Comparison of ENCODE assay signal across 8 mouse cellular contexts in genomic region chr2:167318981-167319380, GRCm38 (mm10). TPM values are rescaled to one million over a fixed set of nuclear protein-coding genes. Genes with fewer than 3 reads are reported as not detected.
DNase-seq lines count a peak whose midpoint lies in the region; ATAC-seq and TF ChIP-seq lines count a peak whose summit lies in the region.

No protein-coding gene starts in this region.

- no peak overlapping the region for H3K27ac ChIP-seq in liver, embryonic 14.5 days
- H3K27ac ChIP-seq in small intestine, adult 2 months (ENCODE audit: insufficient read depth, low read depth, low read length) = peak overlapping the region; percentile 23; the same call in 1 of the 2 replicates
- H3K27ac ChIP-seq in forebrain, embryonic 10.5 days = no peak overlapping the region

- peak; percentile 45 for ATAC-seq in liver, embryonic 14.5 days (ENCODE audit: insufficient read depth)

- TF ChIP-seq POLR2A in small intestine, adult 2 months (IDR thresholded peaks at IDR 0.05; ENCODE audit: low read depth, low read length) = no peak

- no peaks in the 10 kb centered on the region for H3K27me3 ChIP-seq in liver, embryonic 14.5 days (ENCODE audit: control insufficient read depth, insufficient read depth, low read length)
- H3K27me3 ChIP-seq in small intestine, adult 2 months (ENCODE audit: control insufficient read depth, insufficient read depth, low read length) = no peaks in the 10 kb centered on the region
- H3K27me3 ChIP-seq in forebrain, embryonic 10.5 days (ENCODE audit: poor library complexity, severe bottlenecking) = no peaks in the 10 kb centered on the region

- 9% methylated on average over 5 of the region's 5 CpGs for WGBS in liver, embryonic 14.5 days (ENCODE audit: insufficient replicate concordance)
- WGBS in small intestine, adult 2 months = 24% methylated on average over 5 of the region's 5 CpGs
- WGBS in forebrain, embryonic 10.5 days = 63% methylated on average over 5 of the region's 5 CpGs

- no peak overlapping the region for H3K4me2 ChIP-seq in liver, embryonic 14.5 days (ENCODE audit: low read depth)

- no peak overlapping the region for H3K4me3 ChIP-seq in liver, embryonic 14.5 days (ENCODE audit: insufficient read depth in 1 of 2, low read depth in 2 of 2, low read length in 2 of 2)
- H3K4me3 ChIP-seq in small intestine, adult 2 months (ENCODE audit: low read depth, low read length) = no peak overlapping the region
- H3K4me3 ChIP-seq in forebrain, embryonic 10.5 days = no peak overlapping the region

- H3K4me1 ChIP-seq in liver, embryonic 14.5 days (replicated peaks; ENCODE audit: control insufficient read depth in 2 of 2, insufficient read depth in 2 of 2, low read length in 1 of 2) = peaks cover under 1 to 24% of the 10 kb centered on the region in 2 experiments
- H3K4me1 ChIP-seq in small intestine, adult 2 months (ENCODE audit: control insufficient read depth, insufficient read depth, insufficient read length, low read length) = peaks cover 38% of the 10 kb centered on the region
- H3K4me1 ChIP-seq in forebrain, embryonic 10.5 days = peaks cover 30% of the 10 kb centered on the region

- no peak overlapping the region for H3K9ac ChIP-seq in liver, embryonic 14.5 days (replicated peaks)

- no peaks in the 10 kb centered on the region for H3K9me3 ChIP-seq in liver, embryonic 14.5 days (ENCODE audit: control insufficient read depth, low read length)
- H3K9me3 ChIP-seq in forebrain, embryonic 10.5 days = no peaks in the 10 kb centered on the region

- intact Hi-C loops in heart, postnatal 14 days (cut with DNase I) = no loop called here

- H3K36me3 ChIP-seq in liver, embryonic 14.5 days (replicated peaks; ENCODE audit: control insufficient read depth, insufficient read depth, low read depth) = no peaks in the 10 kb centered on the region
- H3K36me3 ChIP-seq in small intestine, adult 2 months (ENCODE audit: control insufficient read depth, insufficient read depth, low read length) = peaks cover 2% of the 10 kb centered on the region; the same call in 1 of the 2 replicates
- no peaks in the 10 kb centered on the region for H3K36me3 ChIP-seq in forebrain, embryonic 10.5 days (replicated peaks)

- peak; percentile 57 for DNase-seq in gastrocnemius, adult 18-20 months (ENCODE audit: low spot score)
- no peak for DNase-seq in gastrocnemius, postnatal 10 days
- peak; percentile 38 to 50 for DNase-seq in heart, postnatal 14 days
- no peak for DNase-seq in liver, embryonic 14.5 days (ENCODE audit: low read depth in 3 of 3, low spot score in 3 of 3)
- no peak for DNase-seq in urinary bladder, adult 2 months (ENCODE audit: low spot score)
- no peak for DNase-seq in forebrain, embryonic 10.5 days (ENCODE audit: extremely low spot score, low spot score)
- no peak for DNase-seq in ovary, adult 18-20 months (ENCODE audit: low spot score)

- no peak for TF ChIP-seq CTCF in liver, embryonic 14.5 days (IDR thresholded peaks at IDR 0.05; ENCODE audit: low read depth)
- TF ChIP-seq CTCF in small intestine, adult 2 months (IDR thresholded peaks at IDR 0.05; ENCODE audit: extremely low read depth, insufficient read length, insufficient replicate concordance, low read depth, low read length) = no peak

- no peak for TF ChIP-seq EP300 in liver, embryonic 14.5 days (IDR thresholded peaks at IDR 0.05; ENCODE audit: low read depth)

RNA-seq across cellular contexts. Expression of gene B4galt5, which starts 30.0 kb away (rescaled TPM):
- total RNA-seq in gastrocnemius, adult 18-20 months (2021) = 1 to 10 TPM; 6.9 to 7.9 TPM
- total RNA-seq in gastrocnemius, postnatal 10 days (2021) = 10 to 100 TPM; 21.1 to 26.0 TPM
- total RNA-seq in heart, postnatal 14 days (2021) = 10 to 100 TPM; 18.5 to 19.8 TPM
- polyA plus RNA-seq in liver, embryonic 14.5 days (2012; rRNA removed) = 2.3 TPM in 2 replicates
- polyA plus RNA-seq in liver, embryonic 14.5 days (2014; fragmentation: Nextera tagmentation; extraction: Ambion mirVana) = 2.3 and 2.7 TPM in 2 replicates
- polyA plus RNA-seq in small intestine, adult 2 months (2012; rRNA removed) = 24.8 and 84.7 TPM in 2 replicates
- polyA plus RNA-seq in urinary bladder, adult 2 months (2012; rRNA removed) = 12.6 and 28.4 TPM in 2 replicates
- polyA plus RNA-seq in forebrain, embryonic 10.5 days (2016; fragmentation: Nextera tagmentation; extraction: Ambion mirVana) = 6.0 and 7.3 TPM in 2 replicates

Comparison
In these comparisons a context has a peak if more than half of its experiments do, and no peak if none do; other contexts are left out.
1. DNase-seq: peak in gastrocnemius, adult 18-20 months (single experiment) and heart, postnatal 14 days (2 of 2); none in gastrocnemius, postnatal 10 days (single experiment), liver, embryonic 14.5 days (0 of 3), urinary bladder, adult 2 months (single experiment), forebrain, embryonic 10.5 days (single experiment) and ovary, adult 18-20 months (single experiment).